Mouse (Mus musculus): Measurements from ENCODE around the gene E2f6.

- TF ChIP-seq CTCF (IDR thresholded peaks at IDR 0.05; ENCODE audit: borderline replicate concordance, insufficient read depth, low read length) (no peak), POLR2A (IDR thresholded peaks at IDR 0.05; ENCODE audit: low read depth, low read length) (no peak)
Measured at GRCm38 (mm10) chr12:16774605-16775004, 36.2 kb upstream of the E2f6 start.

Measured in embryonic fibroblast, embryonic 13.5 days (primary cell).